Mouse (Mus musculus) cerebellum, adult 2 months (tissue): ENCODE results near the gene Rarg.

ENCODE experiments used
- CTCF ChIP-seq: fragments of 200-500 bp; IDR thresholded peaks from 2 replicates; pipeline ENCODE4 v1.5.1; 2011; ENCODE audit warnings: low read depth, mild to moderate bottlenecking, control low read depth, low read length, moderate library complexity, borderline replicate concordance; ENCODE audit not compliant: insufficient read depth
- POLR2A ChIP-seq: fragments of 200-500 bp; IDR thresholded peaks from 2 replicates; pipeline ENCODE4 v1.6.1; 2011; ENCODE audit warnings: low read length, control low read depth, borderline replicate concordance; ENCODE audit not compliant: insufficient read depth

GRCm38 (mm10) chr15:102192820-102193386 is 64.4 kb downstream of the Rarg start:
- TF ChIP-seq POLR2A: no peak
- TF ChIP-seq CTCF: no peak
